Mouse (Mus musculus): ENCODE measurements around the gene Pdss2. TPM values are rescaled to one million over a fixed set of nuclear protein-coding genes. Genes with fewer than 3 reads are reported as not detected.

The Pdss2 gene
- polyA plus RNA-seq, 1 experiment from 2014 or later, result 4.4 TPM

DNA sequence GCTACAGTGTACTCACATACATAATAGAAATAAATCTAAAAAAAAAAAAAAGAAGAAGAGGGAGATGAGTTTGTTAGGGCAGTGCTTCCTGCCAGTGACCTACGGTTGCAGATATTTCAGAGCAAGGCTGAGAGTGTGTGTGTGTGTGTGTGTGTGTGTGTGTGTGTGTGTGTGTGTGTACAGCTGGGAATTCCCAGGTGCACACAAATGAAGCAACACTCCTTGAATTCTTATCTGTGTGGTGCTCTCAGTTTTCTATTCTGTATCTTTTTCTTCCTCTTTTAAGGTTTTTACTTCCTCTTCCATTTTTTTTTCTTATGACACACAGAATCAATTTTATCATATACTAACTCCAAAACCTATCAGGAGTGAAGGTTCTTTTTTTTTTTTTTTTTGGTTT, 283.0 kb downstream of the Pdss2 start:
- Histone ChIP-seq H3K4me3 (ENCODE audit: inconsistent target) (no peak overlapping the region), H3K79me2 (ENCODE audit: inconsistent target) (no peaks in the 10 kb centered on the region), H3K27ac (no peak overlapping the region), H3K36me3 (ENCODE audit: inconsistent target) (no peaks in the 10 kb centered on the region)
- no CpG with 5 or more reads among the region's 1 CpGs for WGBS (ENCODE audit: missing documents)

DNA sequence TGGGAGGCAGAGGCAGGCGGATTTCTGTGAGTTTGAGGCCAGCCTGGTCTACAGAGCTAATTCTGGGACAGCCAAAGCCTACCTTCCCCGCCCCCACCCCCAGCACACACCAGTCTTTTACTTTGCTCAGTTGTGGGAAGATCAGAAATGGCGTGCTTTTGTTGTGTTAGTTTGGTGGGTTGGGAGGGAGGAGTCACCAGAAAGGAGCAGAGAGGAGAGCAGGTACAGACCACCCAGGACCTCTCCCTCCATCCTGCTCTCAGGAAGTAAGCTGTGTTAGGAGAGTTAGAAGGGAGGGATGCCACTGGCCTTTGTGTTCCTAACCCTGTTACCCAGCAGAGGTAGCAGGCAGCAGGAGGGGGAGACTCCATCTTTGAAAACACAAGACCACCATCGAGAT, 285.8 kb downstream of the Pdss2 start:
- Histone ChIP-seq H3K36me3 (ENCODE audit: inconsistent target) (no peaks in the 10 kb centered on the region), H3K79me2 (ENCODE audit: inconsistent target) (no peaks in the 10 kb centered on the region), H3K4me3 (ENCODE audit: inconsistent target) (no peak overlapping the region), H3K27ac (no peak overlapping the region)
- 90% methylated on average over 4 of the region's 4 CpGs for WGBS (ENCODE audit: missing documents)

DNA sequence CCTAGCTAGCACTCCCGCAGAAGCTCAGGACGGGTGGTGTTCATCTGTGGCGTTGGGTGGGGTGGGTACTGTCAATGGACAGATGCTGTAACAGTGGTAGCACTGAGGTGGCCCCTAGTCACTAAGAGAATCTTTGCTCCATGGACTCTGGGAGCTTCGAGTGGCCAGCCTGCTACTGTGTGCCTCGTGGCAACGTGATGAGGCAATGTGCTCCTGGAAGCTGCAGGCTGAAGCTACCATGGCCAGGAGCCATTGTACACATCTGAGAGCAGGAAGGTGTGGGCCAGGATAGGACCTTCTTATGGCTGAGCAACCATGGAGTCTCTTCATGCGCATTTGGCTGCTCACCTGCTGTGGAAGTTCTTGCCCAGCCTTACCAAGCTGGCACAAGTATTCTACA, 287.9 kb downstream of the Pdss2 start:
- H3K27ac ChIP-seq, result no peak overlapping the region
- H3K36me3 ChIP-seq (ENCODE audit: inconsistent target), result no peaks in the 10 kb centered on the region
- no peaks in the 10 kb centered on the region for H3K79me2 ChIP-seq (ENCODE audit: inconsistent target)
- no peak overlapping the region for H3K4me3 ChIP-seq (ENCODE audit: inconsistent target)
- WGBS (ENCODE audit: missing documents), result 92% methylated on average over 7 of the region's 7 CpGs

DNA sequence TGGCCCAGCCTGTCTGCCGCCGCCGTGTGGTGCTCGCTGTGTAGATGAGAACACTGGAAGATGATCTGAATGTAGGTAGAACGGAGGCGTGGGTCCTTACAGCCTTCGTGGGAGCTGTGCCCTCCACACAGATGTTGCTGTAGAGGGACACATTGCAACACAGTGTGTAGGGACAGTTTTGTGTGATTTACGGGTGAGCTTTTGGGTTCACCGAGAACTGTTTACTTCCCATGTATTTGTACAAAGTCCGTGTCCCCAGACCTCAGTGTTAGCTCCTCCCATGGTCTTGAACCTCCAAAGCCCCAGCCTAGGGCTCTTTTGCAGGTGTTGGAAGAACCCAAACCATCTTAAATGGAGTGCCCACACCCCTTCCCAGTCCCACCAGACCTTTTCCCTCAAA, 291.7 kb downstream of the Pdss2 start:
- Histone ChIP-seq H3K36me3 (ENCODE audit: inconsistent target) (no peaks in the 10 kb centered on the region), H3K79me2 (ENCODE audit: inconsistent target) (no peaks in the 10 kb centered on the region), H3K4me3 (ENCODE audit: inconsistent target) (no peak overlapping the region), H3K27ac (no peak overlapping the region)
- WGBS (ENCODE audit: missing documents), result 94% methylated on average over 10 of the region's 10 CpGs

Other genes starting within 250 kb of the Pdss2 start
- gene Sobp, start 47.0 kb upstream of the Pdss2 start, polyA plus RNA-seq (2018), result not detected in 3 replicates
- gene 9030612E09Rik, start 46.8 kb upstream of the Pdss2 start, polyA plus RNA-seq (2018), result not detected in 3 replicates

Data from macrophage (primary cell).